Comparison of ENCODE assay signal across 26 mouse cellular contexts in genomic region chr7:97019303-97019702, GRCm38 (mm10).
A peak's percentile ranks its signal among the peaks of the same experiment; 100 is the strongest.
DNase-seq lines count a peak whose midpoint lies in the region; ATAC-seq and TF ChIP-seq lines count a peak whose summit lies in the region.
"Had no signal": no experiment of that assay in that cellular context is flagged by ENCODE, and none has a peak within 500 bp of the region (broad histone marks: within the 10 kb centered on the region; RNA-seq: fewer than 3 reads in every experiment).

No protein-coding gene starts in this region.

- H3K27me3 ChIP-seq in heart, adult 2 months (ENCODE audit: control insufficient read depth, insufficient read depth, low read length): no peaks in the 10 kb centered on the region
- H3K27me3 ChIP-seq in midbrain, embryonic 14.5 days (ENCODE audit: control insufficient read depth, insufficient read depth, low read length): no peaks in the 10 kb centered on the region
- no peaks in the 10 kb centered on the region for H3K27me3 ChIP-seq in midbrain, embryonic 16.5 days (ENCODE audit: control insufficient read depth, insufficient read depth, low read depth, low read length)
- H3K27me3 ChIP-seq in neural tube, embryonic 13.5 days: no peaks in the 10 kb centered on the region
- H3K27me3 ChIP-seq: limb, embryonic 15.5 days; liver, embryonic 13.5 days had no signal

- DNase-seq in heart, adult 2 months: no peak
- DNase-seq in heart, adult 18-20 months: no peak
- peak; percentile 20 for DNase-seq in midbrain, embryonic 14.5 days
- peak; percentile 23 for DNase-seq in brain, adult 2 months (ENCODE audit: low read depth, low spot score)
- no peak for DNase-seq in adrenal gland, postnatal 25 days
- no peak for DNase-seq in layer of hippocampus, adult 11-12 months (ENCODE audit: low spot score)
- DNase-seq: adrenal gland, postnatal 36 days; cerebellum, adult 11 months; cerebellum, adult 9-10 months; cerebellum, postnatal 36 days; gastrocnemius, postnatal 14 days; heart, postnatal 36 days; kidney, adult 8-10 months; kidney, postnatal 4 days; layer of hippocampus, adult 9-11 months; liver, embryonic 13.5 days; lung, embryonic 14.5 days; right cerebral cortex, postnatal 14 days had no signal

- no peak overlapping the region for H3K4me2 ChIP-seq in midbrain, embryonic 14.5 days (ENCODE audit: low read length)
- no peak overlapping the region for H3K4me2 ChIP-seq in midbrain, embryonic 16.5 days (ENCODE audit: low read length)
- H3K4me2 ChIP-seq in neural tube, embryonic 13.5 days: no peak overlapping the region
- H3K4me2 ChIP-seq: heart, embryonic 11.5 days; limb, embryonic 15.5 days; liver, embryonic 13.5 days; lung, embryonic 14.5 days had no signal

- peak overlapping the region; percentile 83 for H3K27ac ChIP-seq in heart, adult 2 months
- no peak overlapping the region for H3K27ac ChIP-seq in midbrain, embryonic 14.5 days (replicated peaks; ENCODE audit: low read depth, low read length)
- H3K27ac ChIP-seq in midbrain, embryonic 16.5 days (ENCODE audit: low read length): no peak overlapping the region
- no peak overlapping the region for H3K27ac ChIP-seq in neural tube, embryonic 13.5 days (replicated peaks)
- H3K27ac ChIP-seq: kidney, postnatal 0 days; limb, embryonic 10.5 days; limb, embryonic 15.5 days; liver, embryonic 13.5 days had no signal

- peaks cover 3% of the 10 kb centered on the region for H3K36me3 ChIP-seq in heart, adult 2 months (ENCODE audit: control insufficient read depth, insufficient read depth, low read length)
- no peaks in the 10 kb centered on the region for H3K36me3 ChIP-seq in midbrain, embryonic 14.5 days (ENCODE audit: control insufficient read depth, insufficient read depth, low read length)
- H3K36me3 ChIP-seq in midbrain, embryonic 16.5 days (ENCODE audit: control insufficient read depth, insufficient read depth, low read length): no peaks in the 10 kb centered on the region
- no peaks in the 10 kb centered on the region for H3K36me3 ChIP-seq in neural tube, embryonic 13.5 days
- H3K36me3 ChIP-seq: limb, embryonic 15.5 days had no signal

- no peak for TF ChIP-seq CTCF in heart, adult 2 months (IDR thresholded peaks at IDR 0.05)

- H3K79me2 ChIP-seq in heart, adult 2 months (replicated peaks; ENCODE audit: control insufficient read depth, insufficient read depth, low read length): no peaks in the 10 kb centered on the region

- intact Hi-C loops in heart, adult 2 months (cut with DNase I): loop anchor here (5.0 kb wide), 1 partner anchor 47 kb away; no protein-coding TSS in a partner anchor

- TF ChIP-seq POLR2A in heart, adult 2 months (IDR thresholded peaks at IDR 0.05; ENCODE audit: insufficient read depth, low read depth, low read length): no peak

- no peak overlapping the region for H3K9ac ChIP-seq in heart, adult 2 months (ENCODE audit: low read depth, low read length)
- no peak overlapping the region for H3K9ac ChIP-seq in midbrain, embryonic 14.5 days (replicated peaks; ENCODE audit: low read length)
- H3K9ac ChIP-seq in midbrain, embryonic 16.5 days (ENCODE audit: low read depth, low read length): no peak overlapping the region
- H3K9ac ChIP-seq in neural tube, embryonic 13.5 days: no peak overlapping the region
- H3K9ac ChIP-seq: limb, embryonic 15.5 days; liver, embryonic 13.5 days; lung, embryonic 14.5 days had no signal

- H3K9me3 ChIP-seq in midbrain, embryonic 14.5 days (ENCODE audit: control insufficient read depth, low read length): peaks cover 4% of the 10 kb centered on the region; the same call in 1 of the 2 replicates
- H3K9me3 ChIP-seq in midbrain, embryonic 16.5 days (replicated peaks; ENCODE audit: control insufficient read depth, low read length, poor library complexity, severe bottlenecking): no peaks in the 10 kb centered on the region; the same call in 1 of the 2 replicates
- no peaks in the 10 kb centered on the region for H3K9me3 ChIP-seq in neural tube, embryonic 13.5 days
- H3K9me3 ChIP-seq: limb, embryonic 10.5 days; limb, embryonic 15.5 days had no signal

- WGBS in heart, adult 2 months: 61% methylated on average over 1 of the region's 1 CpGs
- 34% methylated on average over 1 of the region's 1 CpGs for WGBS in midbrain, embryonic 14.5 days
- WGBS in midbrain, embryonic 16.5 days: 37% methylated on average over 1 of the region's 1 CpGs
- 32% methylated on average over 1 of the region's 1 CpGs for WGBS in neural tube, embryonic 13.5 days

- no peak for ATAC-seq in midbrain, embryonic 14.5 days (ENCODE audit: low FRiP score, low TSS enrichment)
- ATAC-seq in midbrain, embryonic 16.5 days: no peak
- ATAC-seq in neural tube, embryonic 13.5 days (ENCODE audit: low read depth): peak; percentile 83
- ATAC-seq: CD4-positive, CD25-positive, alpha-beta regulatory T cell, adult 4 months; intestine, embryonic 16.5 days had no signal

- TF ChIP-seq EP300 in heart, adult 2 months (IDR thresholded peaks at IDR 0.05; ENCODE audit: insufficient read depth, low read depth, low read length): no peak

- peaks cover 2% of the 10 kb centered on the region for H3K4me1 ChIP-seq in heart, adult 2 months (ENCODE audit: control insufficient read depth, insufficient read depth, low read length)
- no peaks in the 10 kb centered on the region for H3K4me1 ChIP-seq in midbrain, embryonic 14.5 days (ENCODE audit: control insufficient read depth, insufficient read depth, low read length)
- no peaks in the 10 kb centered on the region for H3K4me1 ChIP-seq in midbrain, embryonic 16.5 days (ENCODE audit: control insufficient read depth, insufficient read depth, low read length)
- peaks cover 4% of the 10 kb centered on the region; the same call in 1 of the 2 replicates for H3K4me1 ChIP-seq in neural tube, embryonic 13.5 days (replicated peaks)
- H3K4me1 ChIP-seq: limb, embryonic 10.5 days; limb, embryonic 15.5 days had no signal

- H3K4me3 ChIP-seq in heart, adult 2 months: no peak overlapping the region
- no peak overlapping the region for H3K4me3 ChIP-seq in midbrain, embryonic 14.5 days (replicated peaks; ENCODE audit: low read depth, low read length)
- no peak overlapping the region for H3K4me3 ChIP-seq in midbrain, embryonic 16.5 days (ENCODE audit: low read depth, low read length)
- no peak overlapping the region for H3K4me3 ChIP-seq in neural tube, embryonic 13.5 days
- H3K4me3 ChIP-seq: limb, embryonic 10.5 days; limb, embryonic 15.5 days; liver, embryonic 13.5 days had no signal

Comparison
In these comparisons a context has a peak if more than half of its experiments do, and no peak if none do; other contexts are left out.
1. DNase-seq: peak in midbrain, embryonic 14.5 days (single experiment) and brain, adult 2 months (single experiment); none in heart, adult 2 months (0 of 2), heart, adult 18-20 months (0 of 2), adrenal gland, postnatal 25 days (single experiment) and layer of hippocampus, adult 11-12 months (single experiment).